Mouse (Mus musculus) stomach, postnatal 0 days (tissue): Measurements from ENCODE around the gene Calm3. TPM values are rescaled to one million over a fixed set of nuclear protein-coding genes. Genes with fewer than 3 reads are reported as not detected.

Source experiments
- ATAC-seq: fragments of 200-750 bp; cut with Nextera tagmentation; 2 replicates; pipeline ENCODE4 v1.8.0; 2017; ENCODE audit not compliant: low FRiP score, low TSS enrichment
- DNase-seq: peaks from one replicate; pipeline ENCODE4 v3.0.0-alpha.2; 2016; ENCODE audit warnings: low spot score
- H3K27ac ChIP-seq: fragments of 300-500 bp; sonication (generic); replicated peaks from 2 replicates; pipeline ENCODE4 v1.5.1; 2014; ENCODE audit warnings: mild to moderate bottlenecking, control low read depth
- H3K27me3 ChIP-seq: fragments of 300-500 bp; sonication (generic); 2 replicates; pipeline ENCODE4 v1.6.1; 2014; ENCODE audit warnings: low read length; ENCODE audit not compliant: control insufficient read depth, insufficient read depth
- H3K36me3 ChIP-seq: fragments of 300-500 bp; sonication (generic); 2 replicates; pipeline ENCODE4 v1.6.1; 2014; ENCODE audit warnings: low read length, mixed read lengths; ENCODE audit not compliant: control insufficient read depth, insufficient read depth
- H3K4me1 ChIP-seq: fragments of 300-500 bp; sonication (generic); replicated peaks from 2 replicates; pipeline ENCODE4 v1.6.1; 2014; ENCODE audit warnings: antibody characterized with exemption; ENCODE audit not compliant: control insufficient read depth, insufficient read depth
- H3K4me2 ChIP-seq: fragments of 300-500 bp; sonication (generic); replicated peaks from 2 replicates; pipeline ENCODE4 v1.6.1; 2014; ENCODE audit warnings: low read depth, mild to moderate bottlenecking, control low read depth, moderate library complexity
- H3K4me3 ChIP-seq: fragments of 300-500 bp; sonication (generic); 2 replicates; pipeline ENCODE4 v1.5.1; 2014; ENCODE audit warnings: low read depth, low read length, control low read depth
- H3K9ac ChIP-seq: fragments of 300-500 bp; sonication (generic); 2 replicates; pipeline ENCODE4 v1.6.1; 2014; ENCODE audit warnings: mild to moderate bottlenecking, low read length, control low read depth, mixed read lengths
- H3K9me3 ChIP-seq: fragments of 300-500 bp; sonication (generic); 2 replicates; pipeline ENCODE4 v1.6.1; 2016; ENCODE audit warnings: low read length; ENCODE audit not compliant: control insufficient read depth
- CTCF ChIP-seq: IDR thresholded peaks from 2 replicates; pipeline ENCODE4 v1.5.1; 2016; ENCODE audit warnings: antibody characterized with exemption, low read depth, mild to moderate bottlenecking, moderate library complexity
- EP300 ChIP-seq: optimal IDR thresholded peaks from 2 replicates; pipeline ENCODE3; 2016; ENCODE audit warnings: antibody characterized with exemption
- WGBS: fragments of 180-500 bp; shearing (Covaris S2); extraction: QIAGEN DNeasy Blood & Tissue Kit; methylation state at CpG from one replicate; pipeline ENCODE4 v1.1.7; 2014; 5-methylcytosine and 5-hydroxymethylcytosine counted together
- polyA plus RNA-seq: library from polyadenylated mRNA; unstranded; fragments of >200 nt; fragmentation: Nextera tagmentation; extraction: Ambion mirVana; gene quantifications from 2 replicates; pipeline ENCODE4 v1.2.1, GENCODE M21; 2015

Calm3 gene
- polyA plus RNA-seq, 1 experiment from 2014 or later, result 49.1 TPM

DNA sequence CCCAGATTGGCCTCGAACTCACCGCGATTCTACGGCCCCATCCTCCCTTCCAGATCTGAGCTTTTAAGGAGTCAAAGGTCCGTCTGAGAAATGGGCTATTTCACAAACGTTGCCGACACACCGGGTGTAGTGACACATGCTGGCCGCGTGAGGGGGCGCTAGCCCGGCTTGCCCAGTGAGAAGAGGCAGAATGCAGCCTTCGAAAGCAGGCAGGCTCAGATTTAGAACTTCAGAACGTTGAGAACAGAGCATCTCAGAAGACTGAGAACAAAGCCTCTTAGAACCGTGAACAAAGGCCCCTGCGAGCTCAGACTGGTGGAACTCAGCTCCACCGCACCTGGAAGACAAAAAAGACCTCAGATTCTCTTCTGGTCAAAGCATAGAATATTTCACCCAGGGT is 49.7 kb downstream of the Calm3 start:
- WGBS, result 3% methylated on average over 17 of the region's 17 CpGs
- ATAC-seq (no peak), DNase-seq (peak; percentile 78)
- no peak for TF ChIP-seq EP300
- peak; percentile 98 for TF ChIP-seq CTCF
- Histone ChIP-seq H3K36me3 (peaks cover 3% of the 10 kb centered on the region; the same call in 1 of the 2 replicates), H3K4me2 (peak overlapping the region; percentile 32), H3K9ac (no peak overlapping the region), H3K27ac (peak overlapping the region; percentile 90), H3K9me3 (no peaks in the 10 kb centered on the region), H3K4me1 (no peaks in the 10 kb centered on the region), H3K4me3 (peak overlapping the region; percentile 17; the same call in 1 of the 2 replicates), H3K27me3 (no peaks in the 10 kb centered on the region)

DNA sequence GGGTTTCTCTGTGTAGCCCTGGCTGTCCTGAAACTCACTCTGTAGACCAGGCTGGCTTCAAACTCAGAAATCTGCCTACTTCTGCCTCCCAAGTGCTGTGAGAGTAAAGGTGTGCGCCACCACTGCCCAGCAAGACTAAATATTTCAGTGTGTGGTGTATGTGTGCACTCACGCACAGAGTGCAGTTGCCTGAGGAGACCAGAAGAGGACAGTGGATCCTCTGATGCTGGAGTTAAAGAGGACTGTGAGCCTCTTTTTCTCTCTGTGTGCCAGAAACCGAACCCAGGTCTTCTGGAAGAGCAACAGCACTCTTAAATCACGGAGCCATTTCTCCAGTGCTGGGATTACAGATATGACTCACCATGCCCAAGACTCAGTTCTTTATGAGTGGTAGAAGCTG is 50.5 kb downstream of the Calm3 start:
- H3K4me3 ChIP-seq, result no peak overlapping the region
- ATAC-seq, result no peak
- H3K9me3 ChIP-seq, result no peaks in the 10 kb centered on the region
- peaks cover 4% of the 10 kb centered on the region; the same call in 1 of the 2 replicates for H3K36me3 ChIP-seq
- no peak overlapping the region for H3K27ac ChIP-seq
- no peak overlapping the region for H3K9ac ChIP-seq
- H3K4me1 ChIP-seq, result no peaks in the 10 kb centered on the region
- DNase-seq, result no peak
- H3K27me3 ChIP-seq, result no peaks in the 10 kb centered on the region
- H3K4me2 ChIP-seq, result no peak overlapping the region
- WGBS, result 84% methylated on average over 4 of the region's 4 CpGs
- TF ChIP-seq EP300, result no peak
- TF ChIP-seq CTCF, result peak; percentile 40

- Histone ChIP-seq H3K36me3 (peaks cover 10% of the 10 kb centered on the region; the same call in 1 of the 2 replicates), H3K9me3 (no peaks in the 10 kb centered on the region), H3K27me3 (no peaks in the 10 kb centered on the region), H3K4me2 (no peak overlapping the region), H3K27ac (no peak overlapping the region), H3K4me1 (no peaks in the 10 kb centered on the region), H3K4me3 (no peak overlapping the region), H3K9ac (no peak overlapping the region)
- 95% methylated on average over 9 of the region's 9 CpGs for WGBS
- no peak for ATAC-seq
- TF ChIP-seq EP300, result no peak
- TF ChIP-seq CTCF, result no peak
- DNase-seq, result no peak
Observed at GRCm38 (mm10) chr7:16872478-16872877, 51.4 kb downstream of the Calm3 start.

DNA sequence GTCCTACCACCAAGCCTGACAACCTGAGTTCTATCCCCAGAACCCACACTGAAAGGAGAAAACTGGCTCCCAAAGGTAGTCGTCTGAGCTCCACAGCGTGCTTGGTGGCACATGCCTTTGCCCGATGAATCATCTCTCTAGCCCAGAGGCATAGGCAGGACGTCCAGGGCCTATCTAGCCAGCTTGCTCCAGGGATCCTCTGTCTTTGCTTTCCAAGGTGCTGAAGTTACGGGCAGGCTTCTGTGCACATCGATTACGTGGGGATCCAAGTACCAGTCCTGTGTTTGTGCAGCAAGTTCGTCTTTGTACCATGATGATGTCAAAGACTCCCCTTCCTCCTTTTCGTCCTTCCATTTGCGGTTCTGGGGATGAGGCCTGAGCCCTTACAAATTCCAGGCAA is 52.3 kb downstream of the Calm3 start:
- H3K27me3 ChIP-seq, result no peaks in the 10 kb centered on the region
- no peak overlapping the region for H3K27ac ChIP-seq
- TF ChIP-seq EP300 (no peak), CTCF (no peak)
- H3K4me3 ChIP-seq, result no peak overlapping the region
- H3K4me2 ChIP-seq, result no peak overlapping the region
- H3K9ac ChIP-seq, result no peak overlapping the region
- DNase-seq (no peak), ATAC-seq (no peak)
- WGBS, result 81% methylated on average over 10 of the region's 10 CpGs
- H3K36me3 ChIP-seq, result peaks cover 10% of the 10 kb centered on the region; the same call in 1 of the 2 replicates
- no peaks in the 10 kb centered on the region for H3K4me1 ChIP-seq
- H3K9me3 ChIP-seq, result no peaks in the 10 kb centered on the region

DNA sequence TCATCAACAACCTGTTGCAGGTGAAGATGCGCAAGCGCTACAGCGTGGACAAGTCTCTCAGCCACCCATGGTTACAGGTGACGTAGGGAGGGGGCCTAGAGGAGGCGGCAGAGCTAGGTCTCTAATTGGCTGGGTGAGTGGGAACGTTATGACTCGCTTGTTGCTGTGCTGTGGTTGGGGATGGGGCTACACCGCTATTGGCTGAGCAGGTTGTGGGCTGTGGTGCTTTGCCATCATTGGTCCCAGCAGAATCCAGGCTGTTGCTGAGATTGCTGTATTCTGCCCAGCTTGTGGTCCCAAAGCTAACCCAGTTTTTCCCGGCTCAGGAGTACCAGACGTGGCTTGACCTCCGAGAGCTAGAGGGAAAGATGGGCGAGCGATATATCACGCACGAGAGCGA is 54.4 kb downstream of the Calm3 start:
- H3K4me1 ChIP-seq, result no peaks in the 10 kb centered on the region
- DNase-seq (peak; percentile 45), ATAC-seq (peak; percentile 88)
- no peak overlapping the region for H3K27ac ChIP-seq
- no peak overlapping the region; the same call in 1 of the 2 replicates for H3K9ac ChIP-seq
- peaks cover 21% of the 10 kb centered on the region for H3K36me3 ChIP-seq
- H3K9me3 ChIP-seq, result no peaks in the 10 kb centered on the region
- WGBS, result 41% methylated on average over 16 of the region's 16 CpGs
- no peak overlapping the region; the same call in 1 of the 2 replicates for H3K4me2 ChIP-seq
- TF ChIP-seq EP300, result no peak
- H3K4me3 ChIP-seq, result no peak overlapping the region
- no peaks in the 10 kb centered on the region for H3K27me3 ChIP-seq

DNA sequence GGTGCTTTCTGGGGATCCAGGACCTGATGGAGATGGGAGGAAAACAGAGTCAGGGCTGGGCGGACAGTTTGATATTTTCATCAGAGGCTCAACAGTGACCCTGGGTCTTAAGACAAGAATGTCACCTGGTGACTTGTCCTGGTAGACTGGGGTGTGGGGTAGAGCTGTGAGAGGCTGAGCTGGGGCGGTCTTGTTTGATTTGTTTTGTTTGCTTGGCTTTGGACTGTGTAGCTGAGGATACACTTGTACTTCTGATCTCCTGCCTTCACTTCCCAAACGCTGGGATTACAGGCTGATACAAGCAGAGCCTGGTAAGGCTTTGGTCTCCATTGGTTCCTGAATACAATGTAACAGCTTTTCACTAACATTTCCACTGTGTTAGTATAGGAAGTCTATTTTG is 56.4 kb downstream of the Calm3 start:
- H3K27ac ChIP-seq, result no peak overlapping the region
- no peak for DNase-seq
- no peak overlapping the region for H3K4me3 ChIP-seq
- WGBS, result 60% methylated on average over 3 of the region's 3 CpGs
- H3K9ac ChIP-seq, result no peak overlapping the region
- no peaks in the 10 kb centered on the region for H3K4me1 ChIP-seq
- TF ChIP-seq CTCF (no peak), EP300 (no peak)
- no peak for ATAC-seq
- H3K4me2 ChIP-seq, result no peak overlapping the region
- H3K36me3 ChIP-seq, result peaks cover 23% of the 10 kb centered on the region
- no peaks in the 10 kb centered on the region for H3K27me3 ChIP-seq
- H3K9me3 ChIP-seq, result no peaks in the 10 kb centered on the region

Other genes starting within 250 kb of the Calm3 start
- gene Ceacam15, start 248.4 kb downstream of the Calm3 start, polyA plus RNA-seq, result not detected in 2 replicates
- gene Ceacam9, start 202.2 kb downstream of the Calm3 start, polyA plus RNA-seq, result not detected in 2 replicates
- 225 and 229 TPM in 2 replicates for gene Ap2s1, start 185.7 kb downstream of the Calm3 start, polyA plus RNA-seq
- gene Slc1a5, start 142.8 kb downstream of the Calm3 start, polyA plus RNA-seq, result 48.6 and 53.5 TPM in 2 replicates
- 45.1 and 45.2 TPM in 2 replicates for gene Strn4, start 108.2 kb downstream of the Calm3 start, polyA plus RNA-seq
- gene Fkrp, start 107.4 kb downstream of the Calm3 start, polyA plus RNA-seq, result 14.2 and 14.5 TPM in 2 replicates
- 7.5 and 8.8 TPM in 2 replicates for gene Prkd2, start 81.2 kb downstream of the Calm3 start, polyA plus RNA-seq
- 3.5 and 5.1 TPM in 2 replicates for gene Dact3, start 48.8 kb downstream of the Calm3 start, polyA plus RNA-seq
- gene Gng8, start 32.3 kb downstream of the Calm3 start, polyA plus RNA-seq, result 7.3 and 7.4 TPM in 2 replicates
- gene Ptgir, start 17.6 kb downstream of the Calm3 start, polyA plus RNA-seq, result 1.5 and 1.6 TPM in 2 replicates
- gene Pnmal2, start 20.6 kb upstream of the Calm3 start, polyA plus RNA-seq, result 4.7 and 4.8 TPM in 2 replicates
- gene Pnmal1, start 35.6 kb upstream of the Calm3 start, polyA plus RNA-seq, result 1.7 and 1.8 TPM in 2 replicates
- gene Gm42372, start 59.0 kb upstream of the Calm3 start, polyA plus RNA-seq, result 0.15 and 0.16 TPM in 2 replicates
- gene Ccdc8, start 68.6 kb upstream of the Calm3 start, polyA plus RNA-seq, result 4.7 and 6.7 TPM in 2 replicates
- 51.6 and 57.5 TPM in 2 replicates for gene Ppp5c, start 103.8 kb upstream of the Calm3 start, polyA plus RNA-seq
- gene Hif3a, start 138.3 kb upstream of the Calm3 start, polyA plus RNA-seq, result 3.4 and 4.0 TPM in 2 replicates
- 0.05 and 0.12 TPM in 2 replicates for gene Psg16, start 149.9 kb upstream of the Calm3 start, polyA plus RNA-seq
- not detected in 2 replicates for gene Ceacam3, start 226.2 kb upstream of the Calm3 start, polyA plus RNA-seq